Mouse (Mus musculus): ENCODE results near the gene Msi2. TPM values are rescaled to one million over a fixed set of nuclear protein-coding genes. Genes with fewer than 3 reads are reported as not detected.

The Msi2 gene
- polyA plus RNA-seq (2012; rRNA removed; ENCODE audit: low replicate concordance) = 20.3 and 21.9 TPM in 2 replicates

DNA sequence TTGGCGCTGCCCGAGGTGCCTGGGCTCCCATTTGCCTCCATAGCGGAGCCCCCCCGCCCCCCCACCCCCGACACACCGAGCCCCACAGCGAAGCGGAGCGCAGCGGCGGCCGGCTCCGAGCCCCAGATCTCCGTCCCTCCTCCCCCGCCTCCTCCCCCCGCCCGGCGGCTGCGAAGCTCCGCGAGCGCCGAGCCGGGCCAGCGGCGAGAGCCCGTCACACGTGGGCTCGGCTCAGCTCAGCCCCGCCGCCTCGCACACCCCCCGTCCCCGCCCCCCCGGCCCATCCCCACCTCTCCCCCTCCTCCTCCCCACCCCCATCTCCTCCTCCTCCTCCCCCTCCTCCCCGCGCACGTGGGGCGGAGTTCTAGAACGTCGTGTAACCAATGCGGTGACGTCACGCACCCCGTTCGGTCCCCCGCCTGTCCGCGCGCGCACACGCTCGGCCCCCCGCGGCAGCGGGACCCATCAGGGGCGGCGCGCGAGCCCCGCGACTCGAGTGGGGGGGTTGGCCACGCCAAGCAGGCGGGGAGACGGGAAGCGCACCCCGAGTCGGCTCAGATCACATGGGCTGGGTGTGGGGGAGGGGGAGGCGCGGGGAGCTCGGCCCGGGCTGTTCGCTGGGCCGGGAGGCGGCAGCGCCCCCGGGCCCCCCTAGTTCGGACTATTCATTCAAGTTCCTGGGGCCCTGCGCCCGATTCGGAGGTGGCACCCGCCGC is at the start of gene Msi2:
TSS of gene Msi2 (minus strand) at position 464 of the 716 bp plus-strand sequence.

GRCm38 (mm10) chr11:88293631-88294393 is 424.5 kb downstream of the Msi2 start, which contains the start of gene Ccdc182:
TSS of gene Ccdc182 (plus strand) at chr11:88294058.

Other genes starting within 250 kb of the Msi2 start
- gene Akap1, start 146.1 kb upstream of the Msi2 start, polyA plus RNA-seq (2012; rRNA removed; ENCODE audit: low replicate concordance) = 39.4 and 90.8 TPM in 2 replicates
- 21.7 and 39.8 TPM in 2 replicates for gene Scpep1, start 237.0 kb upstream of the Msi2 start, polyA plus RNA-seq (2012; rRNA removed; ENCODE audit: low replicate concordance)
- 0.19 and 1.3 TPM in 2 replicates for gene Elobl, start 248.4 kb upstream of the Msi2 start, polyA plus RNA-seq (2012; rRNA removed; ENCODE audit: low replicate concordance)

Measured in mammary gland, adult 2 months (tissue).